Mouse (Mus musculus) forebrain, embryonic 16.5 days (tissue): ENCODE data around the gene Gpr31b. TPM values are rescaled to one million over a fixed set of nuclear protein-coding genes. Genes with fewer than 3 reads are reported as not detected.

Experiments
- polyA plus RNA-seq: library from polyadenylated mRNA; unstranded; fragments of >200 nt; fragmentation: Nextera tagmentation; extraction: Ambion mirVana; gene quantifications from 2 replicates; pipeline ENCODE4 v1.2.1, GENCODE M21; 2015

Gene Gpr31b
- polyA plus RNA-seq, 1 experiment from 2014 or later: 0.25 TPM

Other genes with a start within 250 kb of the Gpr31b start
- gene Mas1, start 184.2 kb downstream of the Gpr31b start, polyA plus RNA-seq: 0.43 and 0.50 TPM in 2 replicates
- not detected in 2 replicates for gene Mrgprh, start 176.3 kb downstream of the Gpr31b start, polyA plus RNA-seq
- gene Pnldc1, start 142.1 kb downstream of the Gpr31b start, polyA plus RNA-seq: 2.2 and 2.3 TPM in 2 replicates
- gene Tcp1, start 136.6 kb downstream of the Gpr31b start, polyA plus RNA-seq: 410 and 457 TPM in 2 replicates
- 122 and 126 TPM in 2 replicates for gene Mrpl18, start 136.0 kb downstream of the Gpr31b start, polyA plus RNA-seq
- gene Acat3, start 111.7 kb downstream of the Gpr31b start, polyA plus RNA-seq: 1.0 and 1.1 TPM in 2 replicates
- gene Acat2, start 91.5 kb downstream of the Gpr31b start, polyA plus RNA-seq: 336 and 338 TPM in 2 replicates
- 155 and 168 TPM in 2 replicates for gene Wtap, start 58.1 kb downstream of the Gpr31b start, polyA plus RNA-seq
- gene Sod2, start 45.5 kb downstream of the Gpr31b start, polyA plus RNA-seq: 107 and 120 TPM in 2 replicates
- 0.17 TPM in 1 of 2 replicates, not detected in the other for gene Tcp10b, start 8.8 kb upstream of the Gpr31b start, polyA plus RNA-seq
- 0.09 and 0.27 TPM in 2 replicates for gene Unc93a, start 79.5 kb upstream of the Gpr31b start, polyA plus RNA-seq
- not detected in 2 replicates for gene Smok2a, start 168.9 kb upstream of the Gpr31b start, polyA plus RNA-seq
- not detected in 2 replicates for gene Smok2b, start 178.0 kb upstream of the Gpr31b start, polyA plus RNA-seq